Mouse (Mus musculus): ENCODE measurements around the gene Dlg2.

- TF ChIP-seq POLR2A (IDR thresholded peaks at IDR 0.05; ENCODE audit: low read depth, low read length) = no peak
- TF ChIP-seq CTCF (IDR thresholded peaks at IDR 0.05; ENCODE audit: extremely low read depth, insufficient read depth, insufficient read length, insufficient replicate concordance) = no peak
These were observed 1099.7 kb downstream of the Dlg2 start for GRCm38 (mm10) chr7:91576216-91576615.
